Mouse (Mus musculus) liver, adult 2 months (tissue): ENCODE data around the gene Zc3h7a. TPM values are rescaled to one million over a fixed set of nuclear protein-coding genes. Genes with fewer than 3 reads are reported as not detected.
"Not testable (repeated sequence)": the region's sequence is repeated elsewhere in the genome, so short reads cannot be mapped to it uniquely, and the experiment has no call there.

ENCODE experiments used
- DNase-seq: peaks from one replicate; pipeline ENCODE4 v3.0.0-alpha.2; 2011; ENCODE audit warnings: low read depth, low spot score; ENCODE audit errors: extremely low read depth
- H3K27ac ChIP-seq: fragments of 200-500 bp; replicated peaks from 2 replicates; pipeline ENCODE4 v1.5.1; 2012; ENCODE audit warnings: low read depth, mild to moderate bottlenecking, control low read depth, inconsistent platforms, low read length; ENCODE audit not compliant: insufficient read depth
- H3K27me3 ChIP-seq: fragments of 200-500 bp; 2 replicates; pipeline ENCODE4 v1.6.1; 2012; ENCODE audit warnings: mild to moderate bottlenecking, moderate library complexity, low read length, inconsistent platforms; ENCODE audit not compliant: control insufficient read depth, insufficient read depth
- H3K36me3 ChIP-seq: fragments of 200-500 bp; 2 replicates; pipeline ENCODE4 v1.6.1; 2012; ENCODE audit warnings: low read length, inconsistent platforms; ENCODE audit not compliant: control insufficient read depth, insufficient read depth
- H3K4me1 ChIP-seq: fragments of 200-500 bp; 2 replicates; pipeline ENCODE4 v1.6.1; 2011; ENCODE audit warnings: low read length; ENCODE audit not compliant: control insufficient read depth, insufficient read depth
- H3K4me3 ChIP-seq: fragments of 200-500 bp; 2 replicates; pipeline ENCODE4 v1.5.1; 2011; ENCODE audit warnings: low read depth, mild to moderate bottlenecking, control low read depth, low read length, moderate library complexity; ENCODE audit not compliant: insufficient read depth
- H3K79me2 ChIP-seq: fragments of 200-500 bp; 2 replicates; pipeline ENCODE4 v1.6.1; 2012; ENCODE audit warnings: inconsistent platforms, mild to moderate bottlenecking, low read length, moderate library complexity; ENCODE audit not compliant: control insufficient read depth, insufficient read depth
- H3K9ac ChIP-seq: fragments of 200-500 bp; 2 replicates; pipeline ENCODE4 v1.6.1; 2012; ENCODE audit warnings: low read depth, mild to moderate bottlenecking, control low read depth, inconsistent platforms, low read length
- CTCF ChIP-seq: fragments of 200-500 bp; IDR thresholded peaks from 2 replicates; pipeline ENCODE4 v1.5.1; 2011; ENCODE audit warnings: low read depth, low read length, control low read depth
- POLR2A ChIP-seq: fragments of 200-500 bp; IDR thresholded peaks from 2 replicates; pipeline ENCODE4 v1.6.1; 2011; ENCODE audit warnings: low read length, control low read depth; ENCODE audit not compliant: insufficient read depth; ENCODE audit errors: extremely low read depth
- WGBS: fragments of 180-500 bp; shearing (Covaris S2); methylation state at CpG from one replicate; pipeline ENCODE4 v1.1.7; 2018; 5-methylcytosine and 5-hydroxymethylcytosine counted together
- polyA plus RNA-seq: library from polyadenylated mRNA; depleted of rRNA; stranded (reverse); fragments of >200 nt; gene quantifications from 2 replicates; pipeline ENCODE4 v1.2.3, GENCODE M21; 2012
- total RNA-seq: library from RNA; depleted of rRNA; stranded (reverse); fragments of >200 nt; gene quantifications from 2 replicates; pipeline ENCODE4 v1.2.3, GENCODE M21; 2014

Zc3h7a gene
- total and polyA plus RNA-seq, 2 experiments = 25.3 to 56.8 TPM

DNA sequence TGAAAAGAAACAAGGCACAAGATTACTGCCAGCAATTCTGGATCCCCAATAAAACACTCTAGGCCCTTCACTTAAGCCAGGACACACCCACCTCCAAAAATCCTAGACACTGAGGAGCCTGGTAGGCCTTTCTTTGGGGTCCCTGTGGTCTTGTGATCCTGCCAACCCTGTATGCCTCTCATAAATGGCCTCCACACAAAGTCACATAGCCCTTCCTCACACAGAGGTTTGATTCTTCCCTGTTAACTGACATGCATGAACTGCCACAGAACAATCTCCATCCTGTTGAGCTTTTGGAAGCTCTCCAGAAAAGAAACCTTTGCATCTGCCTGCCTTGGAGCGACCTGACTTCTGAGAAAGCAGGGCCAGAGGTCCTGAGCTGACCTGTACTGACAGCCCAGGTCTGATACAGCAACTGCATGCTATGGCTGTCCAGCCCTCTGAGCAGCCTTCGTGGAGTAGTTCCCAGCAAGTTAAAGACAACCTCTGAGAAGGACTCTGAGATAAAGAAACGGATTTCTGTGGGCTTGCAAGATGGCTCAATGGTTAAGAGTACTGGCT, 11.4 kb downstream of the Zc3h7a start:
- WGBS = 21% methylated on average over 3 of the region's 3 CpGs
- 0 out of 2 replicates have a peak overlapping the region, but pooled peaks have one; percentile 10 for H3K27ac ChIP-seq
- DNase-seq = peak; percentile 37

DNA sequence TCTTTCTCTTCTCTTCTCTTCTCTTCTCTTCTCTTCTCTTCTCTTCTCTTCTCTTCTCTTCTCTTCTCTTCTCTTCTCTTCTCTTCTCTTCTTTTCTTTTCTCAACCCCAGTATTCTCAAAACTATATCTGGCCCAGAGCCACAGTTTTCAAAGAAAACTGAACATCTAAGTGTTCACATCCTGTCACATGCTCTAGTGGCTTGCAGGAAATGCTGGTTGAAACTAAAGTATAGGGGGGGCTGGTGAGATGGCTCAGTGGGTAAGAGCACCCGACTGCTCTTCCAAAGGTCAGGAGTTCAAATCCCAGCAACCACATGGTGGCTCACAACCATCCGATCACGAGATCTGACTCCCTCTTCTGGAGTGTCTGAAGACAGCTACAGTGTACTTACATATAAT, 18.5 kb downstream of the Zc3h7a start:
- H3K27ac ChIP-seq, H3K4me1 ChIP-seq, DNase-seq, H3K4me3 ChIP-seq, H3K9ac ChIP-seq, H3K27me3 ChIP-seq, H3K79me2 ChIP-seq: not testable (repeated sequence)
- H3K36me3 ChIP-seq = peaks cover 44% of the 10 kb centered on the region
- WGBS = 72% methylated on average over 3 of the region's 3 CpGs

More for the DNA sequence above, 11.4 kb downstream of the Zc3h7a start:
- H3K4me3 ChIP-seq = no peak overlapping the region
- H3K4me1 ChIP-seq = peaks cover 8% of the 10 kb centered on the region
- H3K9ac ChIP-seq = no peak overlapping the region
- H3K27me3 ChIP-seq = no peaks in the 10 kb centered on the region
- TF ChIP-seq CTCF (no peak), POLR2A (no peak)
- H3K36me3 ChIP-seq = peaks cover 13% of the 10 kb centered on the region
- peaks cover 31% of the 10 kb centered on the region; the same call in 1 of the 2 replicates for H3K79me2 ChIP-seq

DNA sequence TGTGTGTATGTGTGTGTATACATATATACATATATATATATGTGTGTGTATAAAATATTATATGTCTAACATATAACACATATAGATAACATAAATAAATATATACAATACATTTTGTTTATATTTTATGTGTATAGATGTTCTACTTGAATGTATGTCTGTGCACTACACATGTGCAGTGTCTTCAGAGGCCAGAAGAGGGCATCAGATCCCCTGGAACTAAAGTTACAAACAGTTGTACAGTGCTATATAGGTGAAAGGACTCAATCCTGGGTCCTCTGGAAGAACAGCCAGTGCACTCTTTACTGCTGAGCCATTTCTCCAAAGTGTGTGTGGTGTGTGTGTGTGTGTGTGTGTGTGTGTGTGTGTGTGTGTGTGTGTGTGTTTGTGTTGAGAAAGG, 21.7 kb downstream of the Zc3h7a start:
- Histone ChIP-seq H3K4me1 (no peaks in the 10 kb centered on the region), H3K4me3 (no peak overlapping the region), H3K27ac (no peak overlapping the region), H3K9ac (no peak overlapping the region), H3K36me3 (peaks cover 50% of the 10 kb centered on the region), H3K79me2 (no peaks in the 10 kb centered on the region), H3K27me3 (no peaks in the 10 kb centered on the region)
- TF ChIP-seq POLR2A (no peak), CTCF (peak; percentile 29; the same call in 1 of the 2 replicates)
- DNase-seq = no peak

DNA sequence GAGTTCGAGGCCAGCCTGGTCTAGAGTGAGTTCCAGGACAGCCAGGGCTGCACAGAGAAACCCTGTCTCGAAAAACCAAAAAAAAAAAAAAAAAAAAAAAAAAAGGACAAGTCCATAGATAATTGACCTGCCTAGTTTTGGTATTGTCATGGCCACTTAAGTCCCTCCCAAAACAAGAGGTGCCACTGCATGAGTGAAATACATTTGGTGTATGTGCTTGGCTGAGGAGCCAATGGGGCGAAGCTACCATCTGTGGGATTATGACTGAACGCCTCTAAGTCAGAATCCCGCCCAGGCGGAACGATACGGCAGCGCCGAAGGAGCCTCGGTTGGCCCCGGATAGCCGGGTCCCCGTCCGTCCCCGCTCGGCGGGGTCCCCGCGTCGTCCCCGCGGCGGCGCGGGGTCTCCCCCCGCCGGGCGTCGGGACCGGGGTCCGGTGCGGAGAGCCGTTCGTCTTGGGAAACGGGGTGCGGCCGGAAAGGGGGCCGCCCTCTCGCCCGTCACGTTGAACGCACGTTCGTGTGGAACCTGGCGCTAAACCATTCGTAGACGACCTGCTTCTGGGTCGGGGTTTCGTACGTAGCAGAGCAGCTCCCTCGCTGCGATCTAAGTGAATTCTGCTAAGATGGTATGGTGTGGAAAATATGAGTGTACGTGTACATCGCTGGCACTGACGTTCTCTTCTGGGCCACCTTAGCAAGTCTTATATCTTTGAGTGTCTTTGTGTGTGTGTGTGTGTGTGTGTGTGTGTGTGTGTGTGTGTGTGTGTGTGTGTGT, 32.3 kb downstream of the Zc3h7a start:
- H3K4me3 ChIP-seq, H3K79me2 ChIP-seq, H3K9ac ChIP-seq, H3K27ac ChIP-seq, H3K4me1 ChIP-seq, DNase-seq, H3K27me3 ChIP-seq: not testable (repeated sequence)
- whole genome bisulfite sequencing = 24% methylated on average over 56 of the region's 56 CpGs
- H3K36me3 ChIP-seq = peaks cover 60% of the 10 kb centered on the region

DNA sequence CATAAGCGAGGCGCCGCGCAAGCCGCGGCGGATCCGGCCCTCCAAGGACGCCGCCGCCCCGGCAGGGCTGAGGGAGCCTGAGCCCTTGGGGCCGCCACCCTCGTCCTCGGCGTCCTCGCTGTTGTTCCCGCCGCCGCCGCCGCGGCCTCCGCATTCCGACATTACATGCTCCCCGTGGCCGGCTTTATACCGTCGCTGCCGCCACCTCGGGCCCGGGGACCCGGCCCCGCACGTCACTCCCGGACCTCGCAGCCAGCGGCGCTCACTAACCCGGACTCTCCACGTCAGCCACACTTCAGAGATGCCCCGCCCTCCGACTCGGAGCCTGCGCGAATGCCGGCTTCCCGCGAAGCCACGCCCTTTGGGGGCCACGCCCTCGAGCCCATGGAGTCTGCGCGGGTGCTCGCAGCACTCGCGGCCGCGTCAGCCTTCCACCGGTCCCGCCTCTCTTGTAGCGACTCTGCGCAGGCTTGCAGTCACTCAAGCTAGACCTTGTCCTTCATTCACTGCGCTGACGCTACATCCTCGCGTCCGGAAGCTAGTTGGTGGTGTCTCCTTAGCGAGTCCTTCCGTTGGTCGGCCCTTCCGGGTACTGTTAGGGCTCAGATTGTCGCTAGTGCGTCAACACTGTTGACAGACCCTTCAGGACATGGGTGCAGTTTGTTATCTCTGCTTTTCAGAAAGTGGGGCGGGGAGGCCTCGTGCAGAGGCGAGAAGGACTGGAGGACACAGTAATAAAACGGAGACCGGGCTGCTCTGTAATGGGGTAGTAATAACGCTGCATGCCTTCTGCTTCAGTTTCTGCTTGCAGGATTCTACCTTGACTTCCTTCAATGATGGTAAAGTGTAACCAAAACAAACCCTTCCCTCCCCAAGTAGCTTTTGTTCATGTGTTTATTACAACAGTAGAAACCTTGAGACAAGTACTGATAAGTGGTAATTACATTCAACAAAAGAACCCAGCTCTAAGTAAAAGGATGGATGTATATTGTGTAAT, 41.5 kb downstream of the Zc3h7a start, which contains the start of gene Txndc11:
Gene Txndc11 (minus strand): TSS at position 303 of the 997 bp plus-strand sequence.
- H3K27me3 ChIP-seq = no peaks in the 10 kb centered on the region
- under 1% methylated on average over 72 of the region's 80 CpGs for WGBS
- no peak for TF ChIP-seq CTCF
- TF ChIP-seq POLR2A = peak; percentile 97
- DNase-seq = peak; percentile 95
- peak within 1 kb of the TSS; percentile 75 for H3K4me3 ChIP-seq
- peak within 1 kb of the TSS; percentile 89 for H3K27ac ChIP-seq
- peaks cover 17% of the 10 kb centered on the region for H3K4me1 ChIP-seq
- peaks cover 14% of the 10 kb centered on the region; the same call in 1 of the 2 replicates for H3K79me2 ChIP-seq
- H3K36me3 ChIP-seq = peaks cover 19% of the 10 kb centered on the region
- peak within 1 kb of the TSS; percentile 91 for H3K9ac ChIP-seq
